Mouse (Mus musculus) cortical plate, adult 2 months (tissue): ENCODE data around the gene Apobec1. TPM values are rescaled to one million over a fixed set of nuclear protein-coding genes. Genes with fewer than 3 reads are reported as not detected.
A peak's percentile ranks its signal among the peaks of the same experiment; 100 is the strongest.

Experiments used
- H3K27ac ChIP-seq: fragments of 200-500 bp; 2 replicates; pipeline ENCODE4 v1.5.1; 2012; ENCODE audit warnings: low read length, control low read depth, inconsistent platforms; ENCODE audit not compliant: insufficient read depth
- H3K4me1 ChIP-seq: fragments of 200-500 bp; 2 replicates; pipeline ENCODE4 v1.6.1; 2011; ENCODE audit warnings: low read length; ENCODE audit not compliant: control insufficient read depth, insufficient read depth
- H3K4me3 ChIP-seq: fragments of 200-500 bp; 2 replicates; pipeline ENCODE4 v1.5.1; 2011; ENCODE audit warnings: mild to moderate bottlenecking, low read length, control low read depth; ENCODE audit not compliant: insufficient read depth
- CTCF ChIP-seq: fragments of 200-500 bp; IDR thresholded peaks from 2 replicates; pipeline ENCODE4 v1.5.1; 2011; ENCODE audit warnings: mild to moderate bottlenecking, control low read depth, low read length; ENCODE audit not compliant: insufficient read depth; ENCODE audit errors: extremely low read depth
- POLR2A ChIP-seq: fragments of 200-500 bp; IDR thresholded peaks from 2 replicates; pipeline ENCODE4 v1.6.1; 2011; ENCODE audit warnings: mild to moderate bottlenecking, low read length, control low read depth; ENCODE audit not compliant: insufficient read depth; ENCODE audit errors: extremely low read depth
- polyA plus RNA-seq: library from polyadenylated mRNA; depleted of rRNA; stranded (reverse); fragments of >200 nt; gene quantifications from 2 replicates; pipeline ENCODE4 v1.2.3, GENCODE M21; 2012

Apobec1 gene
- polyA plus RNA-seq, 1 experiment: 4.5 TPM

- TF ChIP-seq POLR2A (no peak), CTCF (no peak)
- Histone ChIP-seq H3K4me1 (no peaks in the 10 kb centered on the region), H3K4me3 (no peak overlapping the region), H3K27ac (no peak overlapping the region)
Observed at GRCm38 (mm10) chr6:122569113-122569512, 33.1 kb downstream of the Apobec1 start.

- H3K4me1 ChIP-seq: peaks cover 2% of the 10 kb centered on the region; the same call in 1 of the 2 replicates
- no peak overlapping the region for H3K27ac ChIP-seq
- H3K4me3 ChIP-seq: no peak overlapping the region
- TF ChIP-seq POLR2A (no peak), CTCF (no peak)
Observed at GRCm38 (mm10) chr6:122565070-122565784, 37.0 kb downstream of the Apobec1 start.

- TF ChIP-seq POLR2A (no peak), CTCF (peak; percentile 95)
- no peak overlapping the region for H3K27ac ChIP-seq
- no peak overlapping the region for H3K4me3 ChIP-seq
- peaks cover 2% of the 10 kb centered on the region; the same call in 1 of the 2 replicates for H3K4me1 ChIP-seq
Observed at GRCm38 (mm10) chr6:122562463-122562862, 39.8 kb downstream of the Apobec1 start.

GRCm38 (mm10) chr6:122561005-122561404, 41.2 kb downstream of the Apobec1 start:
- H3K4me3 ChIP-seq: no peak overlapping the region
- no peak overlapping the region for H3K27ac ChIP-seq
- no peak for TF ChIP-seq CTCF
- TF ChIP-seq POLR2A: no peak
- H3K4me1 ChIP-seq: peaks cover 4% of the 10 kb centered on the region; the same call in 1 of the 2 replicates

- no peak overlapping the region for H3K4me3 ChIP-seq
- H3K4me1 ChIP-seq: peaks cover 4% of the 10 kb centered on the region; the same call in 1 of the 2 replicates
- no peak for TF ChIP-seq POLR2A
- peak; percentile 73 for TF ChIP-seq CTCF
- no peak overlapping the region for H3K27ac ChIP-seq
Observed at GRCm38 (mm10) chr6:122560427-122560826, 41.8 kb downstream of the Apobec1 start.

- TF ChIP-seq POLR2A: no peak
- peak; percentile 64 for TF ChIP-seq CTCF
- no peak overlapping the region for H3K27ac ChIP-seq
- H3K4me1 ChIP-seq: 0 out of 2 replicates have a peak, but pooled peaks cover 2% of the 10 kb centered on the region
- H3K4me3 ChIP-seq: peak overlapping the region; percentile 24
Observed at GRCm38 (mm10) chr6:122556959-122557561, 45.2 kb downstream of the Apobec1 start.

GRCm38 (mm10) chr6:122555266-122555665, 47.0 kb downstream of the Apobec1 start:
- 0 out of 2 replicates have a peak, but pooled peaks cover 2% of the 10 kb centered on the region for H3K4me1 ChIP-seq
- TF ChIP-seq POLR2A: no peak
- TF ChIP-seq CTCF: no peak
- H3K27ac ChIP-seq: no peak overlapping the region
- H3K4me3 ChIP-seq: no peak overlapping the region

GRCm38 (mm10) chr6:122554102-122554501, 48.1 kb downstream of the Apobec1 start:
- H3K4me1 ChIP-seq: 0 out of 2 replicates have a peak, but pooled peaks cover 2% of the 10 kb centered on the region
- no peak for TF ChIP-seq CTCF
- TF ChIP-seq POLR2A: no peak
- no peak overlapping the region for H3K27ac ChIP-seq
- no peak overlapping the region for H3K4me3 ChIP-seq

GRCm38 (mm10) chr6:122553606-122554005, 48.6 kb downstream of the Apobec1 start, which contains the start of gene Aicda:
Aicda (plus strand) TSS chr6:122553801.
- H3K4me1 ChIP-seq: 0 out of 2 replicates have a peak, but pooled peaks cover 2% of the 10 kb centered on the region
- no peak within 1 kb of the TSS for H3K27ac ChIP-seq
- TF ChIP-seq POLR2A: no peak
- TF ChIP-seq CTCF: no peak
- H3K4me3 ChIP-seq: no peak within 1 kb of the TSS
